ENCODE assay signal across 23 mouse cellular contexts in genomic region chr6:128253111-128253510, GRCm38 (mm10). TPM values are rescaled to one million over a fixed set of nuclear protein-coding genes. Genes with fewer than 3 reads are reported as not detected.
DNase-seq lines count a peak whose midpoint lies in the region; ATAC-seq lines count a peak whose summit lies in the region.
"Had no signal": no experiment of that assay in that cellular context is flagged by ENCODE, and none has a peak within 500 bp of the region (broad histone marks: within the 10 kb centered on the region; RNA-seq: fewer than 3 reads in every experiment).

No protein-coding gene starts in this region.

- H3K4me3 ChIP-seq in heart, embryonic 14.5 days (ENCODE audit: control insufficient read depth in 1 of 2, insufficient read depth in 1 of 2, low read depth in 1 of 2, low read length in 2 of 2), result no peak overlapping the region
- H3K4me3 ChIP-seq: embryonic facial prominence, embryonic 10.5 days; forebrain, embryonic 13.5 days; heart, embryonic 13.5 days; hindbrain, embryonic 13.5 days; intestine, embryonic 15.5 days had no signal

- no peaks in the 10 kb centered on the region for H3K9me3 ChIP-seq in heart, embryonic 14.5 days (ENCODE audit: control insufficient read depth, low read length)
- H3K9me3 ChIP-seq: embryonic facial prominence, embryonic 10.5 days; forebrain, embryonic 13.5 days; heart, embryonic 13.5 days; hindbrain, embryonic 13.5 days; intestine, embryonic 15.5 days had no signal

- H3K4me2 ChIP-seq in heart, embryonic 14.5 days (ENCODE audit: low read length), result no peak overlapping the region
- H3K4me2 ChIP-seq: forebrain, embryonic 13.5 days; heart, embryonic 13.5 days; hindbrain, embryonic 13.5 days; intestine, embryonic 15.5 days had no signal

- no peak overlapping the region for H3K9ac ChIP-seq in heart, embryonic 14.5 days (ENCODE audit: low read length)
- H3K9ac ChIP-seq: forebrain, embryonic 13.5 days; forebrain, postnatal 0 days; heart, embryonic 13.5 days; hindbrain, embryonic 13.5 days; intestine, embryonic 15.5 days had no signal

- 0 out of 2 replicates have a peak, but pooled peaks have one; percentile 13 for ATAC-seq in heart, embryonic 14.5 days (ENCODE audit: insufficient number of reproducible peaks, insufficient read depth, low FRiP score, low read depth)
- ATAC-seq: activated CD4-positive, CD25-positive, alpha-beta regulatory T cell, adult 4 months; forebrain, embryonic 13.5 days; forebrain, postnatal 0 days; intestine, embryonic 15.5 days had no signal

- no peaks in the 10 kb centered on the region for H3K36me3 ChIP-seq in heart, embryonic 14.5 days (ENCODE audit: control insufficient read depth, insufficient read depth, low read length)
- H3K36me3 ChIP-seq: embryonic facial prominence, embryonic 10.5 days; hindbrain, embryonic 13.5 days; intestine, embryonic 15.5 days had no signal

- no peaks in the 10 kb centered on the region for H3K27me3 ChIP-seq in heart, embryonic 14.5 days (ENCODE audit: control insufficient read depth, insufficient read depth, low read length)
- H3K27me3 ChIP-seq: forebrain, embryonic 13.5 days; heart, embryonic 13.5 days; hindbrain, embryonic 13.5 days; intestine, embryonic 15.5 days had no signal

- no peak overlapping the region for H3K27ac ChIP-seq in heart, embryonic 14.5 days (replicated peaks in 1 of 2; ENCODE audit: control insufficient read depth in 1 of 2, insufficient read depth in 1 of 2, low read depth in 2 of 2, low read length in 2 of 2)
- H3K27ac ChIP-seq: embryonic facial prominence, embryonic 10.5 days; forebrain, embryonic 13.5 days; heart, embryonic 13.5 days; hindbrain, embryonic 13.5 days; intestine, embryonic 15.5 days had no signal

- H3K4me1 ChIP-seq in heart, embryonic 14.5 days (ENCODE audit: control insufficient read depth in 2 of 2, insufficient read depth in 2 of 2, low read length in 2 of 2), result peaks cover 4 to 5% of the 10 kb centered on the region in 2 experiments; a peak in 3 of 4 replicates
- H3K4me1 ChIP-seq: hindbrain, embryonic 13.5 days had no signal

- WGBS in heart, embryonic 14.5 days, result 85% methylated on average over 2 of the region's 2 CpGs

- DNase-seq in adrenal gland, adult 2 months, result peak; percentile 33
- DNase-seq in adrenal gland, postnatal 25 days, result no peak
- DNase-seq in heart, adult 11 months, result no peak
- peak; percentile 82 for DNase-seq in gastrocnemius, postnatal 25 days
- DNase-seq in testis, postnatal 10 days (ENCODE audit: low spot score), result no peak
- DNase-seq in T-cell, adult 2 months (ENCODE audit: low spot score), result no peak
- DNase-seq in frontal cortex, postnatal 36 days (ENCODE audit: low spot score in 2 of 2), result no peak
- DNase-seq: cerebellum, adult 18-20 months; cerebellum, adult 9-11 months; cerebellum, postnatal 36 days; forebrain, postnatal 0 days; heart, postnatal 10 days; heart, postnatal 4 days; kidney, adult 18-20 months had no signal

RNA-seq across cellular contexts. Expression of gene Tead4, which starts 47.5 kb away (rescaled TPM):
- 1 to 10 TPM; 2.7 to 2.9 TPM for total RNA-seq in adrenal gland, adult 2 months (2021)
- 2.9 and 3.6 TPM in 2 replicates for polyA plus RNA-seq in adrenal gland, adult 2 months (2012; rRNA removed)
- total RNA-seq in adrenal gland, postnatal 25 days (2021), result 1.0 and 2.4 TPM in 2 replicates
- polyA plus RNA-seq in heart, embryonic 14.5 days (2014; fragmentation: Nextera tagmentation; extraction: Ambion mirVana), result 1.2 and 2.5 TPM in 2 replicates
- 1 to 10 TPM; 5.9 to 8.6 TPM for total RNA-seq in gastrocnemius, postnatal 25 days (2021)
- total RNA-seq: granulocyte monocyte progenitor cell, adult 5-6 weeks; MEL had no signal
- polyA plus RNA-seq: activated CD4-positive, CD25-positive, alpha-beta regulatory T cell, adult 4 months had no signal

Comparison
In these comparisons a context has a peak if more than half of its experiments do, and no peak if none do; other contexts are left out.
1. DNase-seq: peak in adrenal gland, adult 2 months (single experiment) and gastrocnemius, postnatal 25 days (single experiment); none in adrenal gland, postnatal 25 days (single experiment), heart, adult 11 months (single experiment), testis, postnatal 10 days (single experiment), T-cell, adult 2 months (single experiment) and frontal cortex, postnatal 36 days (0 of 2).